ENCODE assay signal across 29 mouse cellular contexts in the genomic region with DNA sequence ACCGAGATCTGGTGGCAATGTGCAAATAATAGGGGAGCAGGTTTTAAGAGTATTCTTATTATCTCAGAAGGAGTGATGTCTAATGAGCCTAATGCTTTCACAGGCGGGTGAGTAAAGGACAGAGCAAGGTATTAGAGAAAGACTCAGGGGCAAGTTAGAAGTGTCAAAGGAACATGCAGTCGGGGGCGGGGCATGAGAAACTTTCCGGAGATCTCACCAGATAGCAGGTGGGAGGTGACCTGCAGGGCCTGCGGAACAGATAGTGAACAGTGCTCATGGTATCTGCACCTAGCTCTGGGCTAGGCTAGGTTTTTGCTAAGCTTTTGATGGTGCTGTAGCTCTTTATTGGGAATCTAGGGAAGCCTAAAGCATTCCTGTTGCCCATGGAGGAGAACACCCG. TPM values are rescaled to one million over a fixed set of nuclear protein-coding genes. Genes with fewer than 3 reads are reported as not detected.
DNase-seq lines count a peak whose midpoint lies in the region; ATAC-seq lines count a peak whose summit lies in the region.
"Had no signal": no experiment of that assay in that cellular context is flagged by ENCODE, and none has a peak within 500 bp of the region (broad histone marks: within the 10 kb centered on the region; RNA-seq: fewer than 3 reads in every experiment).

No protein-coding gene starts in this region.

- H3K27me3 ChIP-seq in kidney, embryonic 15.5 days = no peaks in the 10 kb centered on the region
- H3K27me3 ChIP-seq in midbrain, embryonic 14.5 days (ENCODE audit: control insufficient read depth, insufficient read depth, low read length) = no peaks in the 10 kb centered on the region
- H3K27me3 ChIP-seq: heart, embryonic 12.5 days; limb, embryonic 13.5 days; liver, embryonic 12.5 days; midbrain, embryonic 13.5 days; neural tube, embryonic 15.5 days had no signal

- H3K27ac ChIP-seq in kidney, embryonic 15.5 days = peak overlapping the region; percentile 37
- H3K27ac ChIP-seq in midbrain, embryonic 14.5 days (replicated peaks; ENCODE audit: low read depth, low read length) = no peak overlapping the region
- H3K27ac ChIP-seq: gastrocnemius, adult 2 months; hindbrain, embryonic 14.5 days; left cerebral cortex, adult 2 months; limb, embryonic 13.5 days; liver, embryonic 12.5 days; macrophage; midbrain, embryonic 13.5 days; neural tube, embryonic 15.5 days had no signal

- no peaks in the 10 kb centered on the region for H3K9me3 ChIP-seq in kidney, embryonic 15.5 days (replicated peaks)
- H3K9me3 ChIP-seq in midbrain, embryonic 14.5 days (ENCODE audit: control insufficient read depth, low read length) = no peaks in the 10 kb centered on the region
- H3K9me3 ChIP-seq: heart, embryonic 12.5 days; limb, embryonic 13.5 days; liver, embryonic 12.5 days; midbrain, embryonic 13.5 days; neural tube, embryonic 15.5 days had no signal

- no peak overlapping the region for H3K9ac ChIP-seq in kidney, embryonic 15.5 days
- H3K9ac ChIP-seq in midbrain, embryonic 14.5 days (replicated peaks; ENCODE audit: low read length) = no peak overlapping the region
- H3K9ac ChIP-seq: heart, embryonic 12.5 days; hindbrain, embryonic 14.5 days; limb, embryonic 13.5 days; liver, embryonic 12.5 days; midbrain, embryonic 13.5 days; neural tube, embryonic 15.5 days had no signal

- H3K36me3 ChIP-seq in kidney, embryonic 15.5 days = peaks cover 15% of the 10 kb centered on the region
- H3K36me3 ChIP-seq in midbrain, embryonic 14.5 days (ENCODE audit: control insufficient read depth, insufficient read depth, low read length) = no peaks in the 10 kb centered on the region
- H3K36me3 ChIP-seq: heart, embryonic 12.5 days; midbrain, embryonic 13.5 days; neural tube, embryonic 15.5 days had no signal

- ATAC-seq in kidney, embryonic 15.5 days (replicated peaks; ENCODE audit: low FRiP score) = no peak
- ATAC-seq in midbrain, embryonic 14.5 days (ENCODE audit: low FRiP score, low TSS enrichment) = no peak
- ATAC-seq: forebrain, embryonic 16.5 days; inflammation-experienced regulatory T-cells, adult 6 months; liver, embryonic 12.5 days; lung, postnatal 0 days; midbrain, embryonic 13.5 days had no signal

- no peak overlapping the region for H3K4me2 ChIP-seq in kidney, embryonic 15.5 days
- H3K4me2 ChIP-seq in midbrain, embryonic 14.5 days (ENCODE audit: low read length) = no peak overlapping the region
- H3K4me2 ChIP-seq: heart, embryonic 12.5 days; hindbrain, embryonic 14.5 days; limb, embryonic 13.5 days; liver, embryonic 12.5 days; midbrain, embryonic 13.5 days; neural tube, embryonic 15.5 days had no signal

- peaks cover 37% of the 10 kb centered on the region for H3K4me1 ChIP-seq in kidney, embryonic 15.5 days
- H3K4me1 ChIP-seq in midbrain, embryonic 14.5 days (ENCODE audit: control insufficient read depth, insufficient read depth, low read length) = no peaks in the 10 kb centered on the region
- H3K4me1 ChIP-seq: limb, embryonic 13.5 days; neural tube, embryonic 15.5 days had no signal

- H3K4me3 ChIP-seq in kidney, embryonic 15.5 days (replicated peaks) = no peak overlapping the region
- no peak overlapping the region for H3K4me3 ChIP-seq in midbrain, embryonic 14.5 days (replicated peaks; ENCODE audit: low read depth, low read length)
- H3K4me3 ChIP-seq: erythroblast, embryonic 14.5 days; gastrocnemius, adult 2 months; heart, embryonic 12.5 days; left cerebral cortex, adult 2 months; limb, embryonic 13.5 days; liver, embryonic 12.5 days; midbrain, embryonic 13.5 days; neural tube, embryonic 15.5 days had no signal

- DNase-seq in kidney, adult 8-10 months = no peak
- peak; percentile 23 to 51 for DNase-seq in thymus, postnatal 36 days
- DNase-seq in thymus, postnatal 25 days = no peak
- peak; percentile 70 for DNase-seq in induced T-regulatory cell, adult 2 months (ENCODE audit: low read depth)
- peak; percentile 53 for DNase-seq in yolk sac, embryonic 10.5 days (ENCODE audit: low spot score)
- no peak for DNase-seq in midbrain, embryonic 14.5 days
- DNase-seq in ovary, postnatal 14 days (ENCODE audit: low spot score) = no peak
- DNase-seq: adrenal gland, postnatal 36 days; cerebellum, adult 18-20 months; cerebellum, postnatal 10 days; gastrocnemius, adult 2 months; gastrocnemius, postnatal 36 days; heart, adult 18-20 months; heart, postnatal 4 days; lung, adult 18-20 months; right cerebral cortex, postnatal 4 days had no signal

- WGBS in kidney, embryonic 15.5 days = 71% methylated on average over 7 of the region's 7 CpGs
- WGBS in midbrain, embryonic 14.5 days = 88% methylated on average over 7 of the region's 7 CpGs

RNA-seq across cellular contexts. Expression of a gene that starts 25.4 kb away (rescaled TPM):
- 46.6 and 47.6 TPM in 2 replicates for polyA plus RNA-seq in kidney, embryonic 15.5 days (2015; fragmentation: Nextera tagmentation; extraction: Ambion mirVana)
- 30.4 and 33.9 TPM in 2 replicates for polyA plus RNA-seq in midbrain, embryonic 14.5 days (2014; fragmentation: Nextera tagmentation; extraction: Ambion mirVana)

Comparison
In these comparisons a context has a peak if more than half of its experiments do, and no peak if none do; other contexts are left out.
1. DNase-seq: peak in thymus, postnatal 36 days (2 of 2), induced T-regulatory cell, adult 2 months (single experiment) and yolk sac, embryonic 10.5 days (single experiment); none in kidney, adult 8-10 months (0 of 2), thymus, postnatal 25 days (single experiment), midbrain, embryonic 14.5 days (single experiment) and ovary, postnatal 14 days (single experiment).